Mouse (Mus musculus) right cerebral cortex, postnatal 36 days (tissue): ENCODE measurements at regions not wholly inside any gene's neighbourhood (a gene's known extent, or its start where the extent isn't known, plus 50 kb on each side); places are given as distances from the start of the nearest gene placed in this dataset.
A peak's percentile ranks its signal among the peaks of the same experiment; 100 is the strongest.

Experiments used
- DNase-seq, 2 experiments: peaks; one replicate each; pipeline ENCODE4 v3.0.0; 2022; ENCODE audit warnings: low spot score in 2 of 2, mixed read lengths in 1 of 2

- no peak for DNase-seq
Measured at GRCm38 (mm10) chr5:112018925-112019324, 233.4 kb downstream of the Cryba4 start.

- no peak for DNase-seq
Measured at GRCm38 (mm10) chr5:112020882-112021281, 231.4 kb downstream of the Cryba4 start.

GRCm38 (mm10) chr5:112029955-112030354 lies 222.4 kb downstream of the Cryba4 start:
- DNase-seq: peak; percentile 28 to 34

- DNase-seq: no peak
Measured at GRCm38 (mm10) chr5:112032036-112032435, 220.3 kb downstream of the Cryba4 start.

- no peak for DNase-seq
Measured at GRCm38 (mm10) chr5:112035426-112035825, 216.9 kb downstream of the Cryba4 start.

GRCm38 (mm10) chr5:112037080-112037479 lies 215.2 kb downstream of the Cryba4 start:
- DNase-seq: no peak

- DNase-seq: no peak
Measured at GRCm38 (mm10) chr5:112039645-112040372, 212.5 kb downstream of the Cryba4 start.

- DNase-seq: no peak
Measured at GRCm38 (mm10) chr5:112040678-112041077, 211.6 kb downstream of the Cryba4 start.

- peak in 1 of 2 experiments; percentile 44 for DNase-seq
Measured at GRCm38 (mm10) chr5:112041285-112041684, 211.0 kb downstream of the Cryba4 start.

- no peak for DNase-seq
Measured at GRCm38 (mm10) chr5:112042236-112042635, 210.1 kb downstream of the Cryba4 start.

GRCm38 (mm10) chr5:112050046-112050782 lies 202.1 kb downstream of the Cryba4 start:
- no peak for DNase-seq

GRCm38 (mm10) chr5:112050906-112051305 lies 201.4 kb downstream of the Cryba4 start:
- peak; percentile 28 to 33 for DNase-seq

GRCm38 (mm10) chr5:112051786-112052185 lies 200.5 kb downstream of the Cryba4 start:
- no peak for DNase-seq

- DNase-seq: no peak
Measured at GRCm38 (mm10) chr5:112053600-112054155, 198.6 kb downstream of the Cryba4 start.

- no peak for DNase-seq
Measured at GRCm38 (mm10) chr5:112055018-112055417, 197.3 kb downstream of the Cryba4 start.

GRCm38 (mm10) chr5:112069917-112070316 lies 182.4 kb downstream of the Cryba4 start:
- no peak for DNase-seq

GRCm38 (mm10) chr5:112072456-112072855 lies 179.9 kb downstream of the Cryba4 start:
- no peak for DNase-seq

- DNase-seq: no peak
Measured at GRCm38 (mm10) chr5:112077097-112077496, 175.2 kb downstream of the Cryba4 start.

- DNase-seq: peak in 1 of 2 experiments; percentile 5
Measured at GRCm38 (mm10) chr5:112077840-112078600, 174.3 kb downstream of the Cryba4 start.

GRCm38 (mm10) chr5:112081006-112081405 lies 171.3 kb downstream of the Cryba4 start:
- DNase-seq: peak in 1 of 2 experiments; percentile 12

GRCm38 (mm10) chr5:112091867-112092535 lies 160.3 kb downstream of the Cryba4 start:
- peak in 1 of 2 experiments; percentile 17 for DNase-seq
